Mouse (Mus musculus): ENCODE data around the gene Zfp768.

Zfp768 gene

GRCm38 (mm10) chr7:127297586-127298193, 47.7 kb downstream of the Zfp768 start:
- DNase-seq (ENCODE audit: low spot score), result no peak

- no peak for DNase-seq (ENCODE audit: low spot score)
Measured at GRCm38 (mm10) chr7:127296786-127297555, 48.4 kb downstream of the Zfp768 start.

GRCm38 (mm10) chr7:127296098-127296497, 49.3 kb downstream of the Zfp768 start, which contains the start of gene Itgal:
TSS of gene Itgal (plus strand) at chr7:127296260.
- DNase-seq (ENCODE audit: low spot score), result peak; percentile 53
